Mouse (Mus musculus) frontal cortex, postnatal 14 days (tissue): ENCODE data around the gene Vmn1r36.
"Not testable (repeated sequence)": the region's sequence is repeated elsewhere in the genome, so short reads cannot be mapped to it uniquely, and the experiment has no call there.

ENCODE experiments used
- DNase-seq, 2 experiments: peaks; one replicate each; pipeline ENCODE4 v3.0.0; 2022; ENCODE audit warnings: low spot score in 2 of 2

The Vmn1r36 gene

GRCm38 (mm10) chr6:66719068-66719467 is at the start of gene Vmn1r36:
TSS of gene Vmn1r36 (minus strand) at chr6:66719168.
- not testable (repeated sequence) for DNase-seq

GRCm38 (mm10) chr6:66729082-66729481 is 10.1 kb upstream of the Vmn1r36 start, which contains the start of gene Vmn1r37:
TSS of gene Vmn1r37 (plus strand) at chr6:66729382.
- DNase-seq: not testable (repeated sequence)

GRCm38 (mm10) chr6:66713854-66714253 is 5.1 kb downstream of the Vmn1r36 start:
- DNase-seq: no peak

DNA sequence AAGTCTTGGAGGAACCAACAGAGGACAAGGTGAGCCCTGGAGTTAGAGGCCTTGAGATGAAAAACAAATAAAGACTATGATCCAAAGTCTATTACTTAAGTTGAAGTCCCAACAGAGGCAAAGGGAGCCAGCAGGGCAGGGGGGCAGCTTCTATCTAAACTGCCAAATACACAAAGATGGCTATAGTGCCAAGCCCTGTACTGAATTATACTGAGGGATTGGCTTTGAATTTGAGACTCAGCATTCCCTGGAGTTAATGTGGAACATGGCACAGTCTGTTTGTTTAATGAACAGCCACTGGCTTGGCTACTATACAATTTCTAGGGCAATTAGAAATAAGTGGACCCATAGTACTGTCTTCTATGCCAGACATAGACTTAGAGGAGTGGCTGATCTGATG is 10.1 kb downstream of the Vmn1r36 start:
- no peak for DNase-seq

- DNase-seq: no peak
Measured at GRCm38 (mm10) chr6:66685806-66686205, 33.2 kb downstream of the Vmn1r36 start, which contains the start of gene Vmn1r35. TSS of gene Vmn1r35 (minus strand) at chr6:66685906.
